Mouse (Mus musculus): ENCODE results near the gene Itpk1.

The Itpk1 gene

GRCm38 (mm10) chr12:102593699-102594098 lies 111.0 kb downstream of the Itpk1 start:
- no peak for DNase-seq (ENCODE audit: low read depth)

GRCm38 (mm10) chr12:102590711-102591360 lies 113.9 kb downstream of the Itpk1 start:
- DNase-seq (ENCODE audit: low read depth): no peak

GRCm38 (mm10) chr12:102587106-102587505 lies 117.6 kb downstream of the Itpk1 start:
- no peak for DNase-seq (ENCODE audit: low read depth)

GRCm38 (mm10) chr12:102586286-102586881 lies 118.3 kb downstream of the Itpk1 start:
- DNase-seq (ENCODE audit: low read depth): no peak

- no peak for DNase-seq (ENCODE audit: low read depth)
These were observed 119.3 kb downstream of the Itpk1 start for GRCm38 (mm10) chr12:102585390-102585789.

GRCm38 (mm10) chr12:102582441-102582840 lies 122.3 kb downstream of the Itpk1 start:
- no peak for DNase-seq (ENCODE audit: low read depth)

GRCm38 (mm10) chr12:102581579-102582196 lies 123.0 kb downstream of the Itpk1 start:
- peak; percentile 69 for DNase-seq (ENCODE audit: low read depth)

- DNase-seq (ENCODE audit: low read depth): peak; percentile 78
These were observed 125.7 kb downstream of the Itpk1 start for GRCm38 (mm10) chr12:102579041-102579440.

GRCm38 (mm10) chr12:102576659-102577398 lies 127.9 kb downstream of the Itpk1 start:
- DNase-seq (ENCODE audit: low read depth): no peak

GRCm38 (mm10) chr12:102575541-102576329 lies 129.0 kb downstream of the Itpk1 start:
- no peak for DNase-seq (ENCODE audit: low read depth)

- DNase-seq (ENCODE audit: low read depth): no peak
These were observed 131.7 kb downstream of the Itpk1 start for GRCm38 (mm10) chr12:102573036-102573435.

- no peak for DNase-seq (ENCODE audit: low read depth)
These were observed 133.1 kb downstream of the Itpk1 start for GRCm38 (mm10) chr12:102571666-102572065.

GRCm38 (mm10) chr12:102570734-102571133 lies 134.0 kb downstream of the Itpk1 start:
- no peak for DNase-seq (ENCODE audit: low read depth)

GRCm38 (mm10) chr12:102570111-102570510 lies 134.6 kb downstream of the Itpk1 start:
- DNase-seq (ENCODE audit: low read depth): no peak

- DNase-seq (ENCODE audit: low read depth): no peak
These were observed 136.5 kb downstream of the Itpk1 start for GRCm38 (mm10) chr12:102568219-102568618.

- DNase-seq (ENCODE audit: low read depth): no peak
These were observed 137.8 kb downstream of the Itpk1 start for GRCm38 (mm10) chr12:102566951-102567350.

GRCm38 (mm10) chr12:102565086-102565485 lies 139.6 kb downstream of the Itpk1 start:
- peak; percentile 10 for DNase-seq (ENCODE audit: low read depth)

GRCm38 (mm10) chr12:102557372-102557771 lies 147.4 kb downstream of the Itpk1 start:
- no peak for DNase-seq (ENCODE audit: low read depth)

GRCm38 (mm10) chr12:102555850-102556249 lies 148.9 kb downstream of the Itpk1 start:
- no peak for DNase-seq (ENCODE audit: low read depth)

- DNase-seq (ENCODE audit: low read depth): peak; percentile 73
These were observed 149.8 kb downstream of the Itpk1 start, which contains the start of gene Chga for GRCm38 (mm10) chr12:102554721-102555516. Gene Chga (plus strand): TSS chr12:102554969.

GRCm38 (mm10) chr12:102553705-102554275 lies 150.9 kb downstream of the Itpk1 start:
- DNase-seq (ENCODE audit: low read depth): peak; percentile 18
